Mouse (Mus musculus): ENCODE results near the gene Kcnj2.

- TF ChIP-seq CTCF (IDR thresholded peaks at IDR 0.05; ENCODE audit: control insufficient read depth, insufficient read depth, insufficient replicate concordance, low read depth, low read length) (no peak), POLR2A (IDR thresholded peaks at IDR 0.05; ENCODE audit: control insufficient read depth, low read depth, low read length) (no peak)
Observed at GRCm38 (mm10) chr11:111083009-111083408, 17.0 kb downstream of the Kcnj2 start.

Measured in testis, adult 2 months (tissue).